Mouse (Mus musculus) yolk sac, embryonic 10.5 days (tissue): Measurements from ENCODE around the gene Cyp39a1.

Experiments used
- DNase-seq: peaks from one replicate; pipeline ENCODE4 v3.0.0-alpha.2; 2017; ENCODE audit warnings: low spot score

Cyp39a1 gene

DNA sequence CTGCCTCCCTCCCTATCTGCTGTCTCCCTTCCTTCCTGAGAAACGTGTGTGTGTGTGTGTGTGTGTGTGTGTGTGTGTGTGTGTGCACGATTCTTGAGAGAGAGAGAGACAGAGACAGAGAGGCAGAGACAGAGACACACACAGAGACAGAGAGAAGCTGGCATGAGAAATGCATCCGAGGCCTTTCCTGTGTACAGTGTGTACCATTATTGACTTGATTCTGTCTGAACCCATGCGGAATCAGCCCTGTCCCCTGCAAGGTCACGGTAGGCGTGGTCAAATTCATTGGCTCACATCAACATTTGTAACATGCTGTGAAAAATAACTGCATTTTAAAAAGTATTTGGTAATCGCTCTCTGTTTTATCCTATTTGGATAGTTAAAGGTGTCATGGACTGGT, 16.9 kb downstream of the Cyp39a1 start:
- DNase-seq, result no peak

DNA sequence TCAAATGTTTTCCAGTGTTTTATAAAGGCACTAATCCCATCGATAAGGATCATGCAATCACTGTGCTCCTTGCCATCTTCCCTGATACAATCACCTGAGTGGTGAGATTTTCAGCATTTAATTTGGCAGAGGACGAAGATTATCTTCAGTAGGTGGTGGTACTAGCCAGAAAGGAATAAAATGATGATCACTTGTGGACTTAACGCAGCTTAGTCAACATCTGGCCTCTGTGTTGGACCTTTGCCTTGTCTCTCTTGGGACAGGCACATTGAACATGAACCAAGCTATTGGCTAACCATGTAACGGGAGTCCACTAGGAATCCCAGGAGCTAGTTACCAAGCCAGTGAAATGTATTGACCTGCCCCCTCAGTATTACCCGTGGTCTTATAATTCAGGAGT, 17.4 kb downstream of the Cyp39a1 start:
- no peak for DNase-seq

DNA sequence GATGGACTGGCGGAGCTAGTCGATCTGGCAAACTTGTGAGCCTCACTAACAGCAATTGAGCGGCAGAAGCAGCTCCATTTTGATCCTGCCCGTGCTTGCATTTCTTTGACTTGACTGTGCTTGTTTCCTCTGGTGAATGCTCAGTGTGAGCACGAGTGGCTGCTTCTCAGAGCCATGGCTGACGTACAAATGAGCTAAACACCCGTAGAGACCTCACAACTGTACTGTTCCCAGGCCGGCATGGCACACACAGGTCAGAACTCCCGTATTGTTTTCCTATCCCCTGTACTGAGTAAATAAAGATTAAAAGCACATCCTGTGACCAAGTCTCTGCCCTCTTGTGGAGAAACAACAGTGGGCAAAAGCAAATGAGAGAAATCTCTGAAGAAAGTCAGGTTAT, 22.4 kb downstream of the Cyp39a1 start:
- no peak for DNase-seq

DNA sequence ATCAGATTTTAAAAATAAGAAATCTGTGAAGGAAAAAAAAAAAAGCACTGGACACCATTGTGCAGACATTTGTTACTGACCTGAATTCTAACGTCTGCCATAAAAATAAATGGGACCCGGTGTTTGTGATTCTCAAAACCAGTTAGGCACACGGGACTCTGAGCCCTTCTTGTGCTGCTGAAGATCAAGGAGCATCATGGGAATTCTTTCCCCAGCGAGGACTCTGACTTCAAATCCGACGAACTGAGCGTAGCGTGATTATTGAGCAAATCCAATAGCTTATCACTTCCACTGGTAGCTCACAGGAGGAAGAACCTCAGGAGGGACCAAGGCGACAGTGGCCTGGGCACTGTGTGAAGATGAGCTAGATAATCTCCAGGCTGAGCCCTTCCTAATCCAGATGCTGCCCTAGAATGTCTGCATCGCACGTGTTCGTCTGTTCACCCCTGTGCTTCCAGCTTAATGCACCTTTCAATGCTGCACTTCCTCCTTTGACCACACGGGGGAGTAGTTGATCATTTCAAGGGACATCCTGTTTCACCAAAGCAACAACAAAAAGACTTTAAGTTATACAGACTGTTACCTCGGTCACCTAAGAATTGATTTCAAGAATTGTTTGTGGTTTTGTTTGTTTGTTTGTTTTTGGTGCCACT, 31.9 kb downstream of the Cyp39a1 start:
- DNase-seq, result peak; percentile 63

DNA sequence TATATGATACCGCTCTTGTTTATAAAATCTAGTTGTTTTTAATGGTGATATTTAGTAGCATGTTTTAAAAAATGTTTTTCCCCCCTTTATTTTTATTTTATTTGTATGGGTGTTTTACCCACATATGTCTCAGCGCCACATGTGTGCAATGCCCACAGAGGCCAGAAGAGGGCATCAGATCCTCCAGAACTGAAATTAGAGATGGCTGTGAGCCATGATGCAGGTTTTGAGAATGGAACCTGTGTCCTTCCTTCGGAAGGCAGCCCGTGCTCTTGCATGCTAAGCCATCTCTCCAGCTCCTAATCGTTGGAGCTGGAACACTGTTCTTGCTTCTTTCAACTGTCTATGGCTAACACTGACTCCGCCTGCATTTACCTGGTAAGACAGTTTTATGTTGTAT, 33.8 kb downstream of the Cyp39a1 start:
- no peak for DNase-seq

DNA sequence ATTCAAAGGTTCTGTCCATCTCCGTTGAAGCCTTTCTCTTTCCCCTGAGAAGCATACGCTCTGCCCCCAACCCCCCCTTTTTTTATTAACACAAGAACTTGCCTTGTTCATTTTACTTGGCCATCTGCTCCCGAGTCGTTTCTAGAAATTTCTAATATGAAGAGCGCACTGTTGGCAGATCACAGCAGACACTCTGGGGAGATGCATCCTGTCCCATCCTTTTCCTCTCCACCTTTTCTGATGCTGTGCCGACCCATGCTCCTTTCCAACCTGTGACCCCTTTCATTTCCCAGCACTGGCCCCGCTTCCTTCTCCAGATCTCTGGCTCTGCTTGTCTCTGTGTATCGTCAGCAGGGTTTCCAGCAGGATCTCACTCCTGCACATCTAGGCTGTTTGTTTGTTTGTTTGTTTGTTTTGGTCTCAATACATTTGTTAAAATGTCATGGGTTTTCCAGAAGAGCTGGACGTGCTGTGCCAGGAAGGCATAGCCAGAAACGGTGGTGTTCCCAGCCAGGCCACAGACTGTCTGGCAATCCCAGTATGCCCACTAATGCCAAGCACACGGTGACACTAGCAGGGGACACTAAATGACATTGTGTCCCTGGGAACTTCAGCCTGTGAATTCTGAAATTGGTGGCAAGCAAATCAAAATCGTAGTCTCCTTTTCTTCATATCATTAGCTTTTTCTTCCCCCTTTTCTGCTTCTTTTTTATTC, 37.1 kb downstream of the Cyp39a1 start:
- DNase-seq, result no peak

DNA sequence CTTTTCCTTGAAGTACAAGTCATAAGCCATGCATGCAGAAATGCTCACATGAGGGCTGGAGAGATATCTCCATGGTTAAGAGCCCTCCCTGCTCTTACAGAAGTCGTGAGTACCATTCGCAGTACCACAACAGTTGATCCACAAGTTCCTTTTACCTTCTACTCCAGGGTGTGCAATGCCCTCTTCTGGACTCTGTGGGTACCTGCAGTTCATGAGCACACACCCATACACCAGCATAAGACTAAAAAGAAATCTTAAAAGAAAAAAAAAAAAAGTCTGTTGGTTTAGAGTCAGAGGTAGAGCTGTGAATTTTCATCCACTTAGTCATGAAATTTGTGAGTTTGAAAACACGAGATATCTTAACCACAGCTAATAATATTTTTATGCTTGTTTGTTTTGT, 39.5 kb downstream of the Cyp39a1 start:
- no peak for DNase-seq

DNA sequence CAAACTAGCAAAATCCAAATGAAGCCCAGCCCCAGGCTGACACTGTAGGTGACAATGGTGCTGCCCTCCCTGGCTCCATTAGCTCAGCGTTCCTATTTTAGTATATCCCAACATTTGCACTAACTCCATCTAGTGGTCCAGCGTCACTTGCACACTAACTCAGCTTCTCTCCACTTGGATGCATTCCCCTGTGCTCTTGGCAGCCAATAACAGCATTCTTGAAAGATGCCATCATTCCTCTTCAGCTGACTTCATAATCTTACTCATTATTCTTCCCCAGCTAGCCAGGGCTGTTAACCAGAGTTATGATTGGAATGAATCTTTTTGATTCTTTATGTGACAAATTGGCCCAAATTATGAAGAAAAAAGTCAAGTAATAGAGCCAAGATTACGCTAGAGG, 40.0 kb downstream of the Cyp39a1 start:
- DNase-seq, result no peak

DNA sequence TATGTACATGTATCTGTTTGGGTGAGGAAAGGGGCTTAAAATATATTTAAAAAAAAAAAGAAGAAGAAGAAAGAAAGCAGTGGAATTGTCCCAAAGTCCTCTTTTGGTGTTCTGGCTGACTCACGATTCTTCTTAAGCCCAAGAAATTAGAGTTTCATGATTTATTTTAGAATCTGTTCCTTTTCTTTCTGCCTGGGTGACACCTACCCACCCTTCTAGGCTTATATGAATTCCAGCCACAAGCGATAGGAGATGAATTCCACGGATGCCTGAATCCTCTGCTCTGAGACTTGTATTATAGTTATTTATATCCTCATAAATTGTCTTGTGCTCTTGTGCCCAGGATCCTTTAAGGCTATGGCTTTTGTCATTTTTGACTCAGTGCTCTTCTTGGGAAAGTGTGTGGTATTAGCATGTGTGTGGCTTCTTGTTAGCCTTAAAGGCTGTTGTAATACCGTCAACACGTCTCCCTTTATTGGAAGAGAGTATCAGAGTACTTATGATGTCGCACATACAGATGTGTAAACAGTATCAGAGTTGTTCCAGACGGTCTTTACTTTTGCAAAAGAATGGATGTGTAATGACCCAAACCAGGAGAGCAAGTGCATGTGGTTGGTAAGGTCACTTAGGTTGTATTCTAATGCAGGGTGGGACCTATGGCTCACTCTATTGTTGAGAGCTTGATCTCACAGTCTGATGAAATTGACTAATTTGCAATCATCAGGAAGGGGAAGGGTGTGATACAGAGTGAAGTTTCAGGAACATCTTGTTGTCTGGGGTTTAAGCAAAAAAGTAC, 44.5 kb downstream of the Cyp39a1 start:
- DNase-seq, result no peak

DNA sequence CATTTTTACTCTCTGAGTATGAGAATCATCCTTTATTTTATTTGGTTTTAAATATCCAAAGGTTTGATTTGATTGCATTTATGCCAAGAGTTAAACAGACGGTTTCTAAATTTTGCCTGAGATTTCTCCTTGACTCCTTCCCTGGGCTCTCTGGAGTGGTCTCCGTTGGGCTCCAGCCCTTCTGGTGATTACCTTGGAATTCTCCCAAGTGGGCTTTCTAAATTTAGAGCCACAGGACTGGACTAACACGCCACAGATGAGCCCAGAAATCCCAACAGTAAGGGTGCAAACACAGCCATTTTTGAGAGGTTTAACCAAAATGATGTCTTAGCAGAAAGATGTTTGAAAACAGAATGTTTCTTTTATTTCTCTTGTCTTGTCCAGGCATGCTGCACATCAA, 47.0 kb downstream of the Cyp39a1 start:
- DNase-seq, result no peak

DNA sequence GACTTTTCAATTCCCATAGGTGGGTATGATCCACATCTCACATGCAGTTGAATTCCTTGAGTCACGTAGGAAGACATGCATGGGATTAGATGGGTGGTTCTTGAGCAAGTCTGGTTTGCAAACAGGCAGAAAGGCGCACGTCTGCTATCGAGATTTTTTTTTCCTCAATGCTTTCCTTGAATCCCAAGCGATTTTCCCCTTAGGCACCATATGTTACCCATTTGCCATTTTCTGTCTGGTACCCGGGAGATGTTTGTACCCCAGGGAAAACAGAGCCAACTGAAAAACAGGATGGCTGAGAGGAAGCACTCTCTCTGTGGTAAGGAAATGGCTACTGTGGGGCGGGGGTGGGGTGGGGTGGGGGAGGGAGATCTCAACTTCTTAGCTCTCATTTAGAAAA, 49.4 kb downstream of the Cyp39a1 start:
- no peak for DNase-seq

DNA sequence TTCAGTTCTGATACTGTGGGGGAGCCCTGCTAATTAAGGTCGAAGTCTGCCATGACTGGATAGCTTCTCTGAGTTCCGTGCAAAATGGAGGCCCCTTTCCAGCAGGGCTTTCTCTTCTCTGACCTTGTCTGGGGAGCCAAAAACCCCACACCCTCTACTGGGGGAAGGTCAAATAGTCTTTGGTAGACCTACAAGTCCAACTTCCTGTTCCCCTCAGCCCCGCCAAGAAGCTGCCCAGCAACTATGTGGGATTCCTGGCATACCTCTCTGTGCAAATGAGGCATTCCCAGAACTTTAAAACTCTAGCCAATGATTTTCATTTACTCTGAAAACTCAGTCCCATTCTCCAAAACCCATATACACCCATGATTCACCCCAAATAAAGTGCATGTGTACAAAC, 52.2 kb downstream of the Cyp39a1 start:
- DNase-seq, result peak; percentile 18

DNA sequence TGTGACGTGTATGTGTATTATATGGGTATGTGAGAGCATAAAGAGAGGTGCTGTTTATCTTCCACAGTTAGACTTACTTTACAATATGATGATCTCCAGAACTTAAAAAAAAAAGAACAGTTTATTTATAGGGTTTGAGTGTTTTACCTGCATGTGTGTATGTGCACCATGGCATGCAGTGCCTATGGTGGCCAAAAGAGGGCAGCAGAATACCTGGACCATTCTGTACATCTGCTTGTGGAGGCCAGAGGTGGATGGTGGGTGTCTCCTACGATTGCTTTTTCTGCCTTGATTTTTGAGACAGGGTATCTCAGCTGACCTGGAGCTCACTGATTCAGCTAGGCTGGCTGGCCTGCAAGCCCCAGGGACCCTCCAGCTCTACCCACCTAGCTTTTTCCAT, 57.3 kb downstream of the Cyp39a1 start:
- no peak for DNase-seq

DNA sequence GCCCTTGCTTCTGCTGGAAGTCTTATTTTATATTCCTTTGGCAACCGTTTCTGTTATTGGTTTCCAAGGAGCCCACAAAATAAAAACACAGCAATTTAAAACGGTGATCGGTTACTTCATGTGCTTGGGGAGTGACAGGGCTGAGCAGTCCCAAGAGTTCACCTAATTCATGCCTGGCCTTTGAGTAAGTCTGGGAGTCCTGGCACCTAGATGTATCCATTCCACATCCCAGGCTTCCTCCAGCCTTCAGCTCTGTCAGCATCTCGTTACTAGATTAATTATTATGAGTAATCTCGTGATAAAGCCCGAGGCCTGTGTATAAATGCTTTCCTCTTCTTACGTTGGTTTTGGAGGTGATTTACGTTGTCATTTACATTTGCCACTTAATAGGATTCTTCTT, 64.1 kb downstream of the Cyp39a1 start:
- no peak for DNase-seq

DNA sequence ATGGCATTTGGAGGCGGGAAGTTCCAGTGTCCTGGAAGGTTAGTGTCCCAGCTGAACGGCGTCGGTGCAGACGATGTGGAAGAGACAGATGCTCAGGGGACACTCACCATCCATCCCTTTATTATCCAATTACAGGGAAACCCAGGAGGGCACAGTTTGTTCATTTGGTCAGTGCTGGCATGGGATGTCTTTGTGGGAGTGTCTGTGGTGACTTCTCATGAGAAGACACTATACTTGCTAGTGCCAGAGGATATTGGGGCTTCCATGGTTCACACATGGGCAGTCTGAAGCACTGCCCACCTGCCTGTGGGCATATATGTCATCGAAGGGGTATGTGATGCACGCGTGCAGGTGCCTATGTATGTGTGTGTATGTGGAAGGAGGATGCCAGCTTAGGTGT, 64.8 kb downstream of the Cyp39a1 start:
- no peak for DNase-seq

DNA sequence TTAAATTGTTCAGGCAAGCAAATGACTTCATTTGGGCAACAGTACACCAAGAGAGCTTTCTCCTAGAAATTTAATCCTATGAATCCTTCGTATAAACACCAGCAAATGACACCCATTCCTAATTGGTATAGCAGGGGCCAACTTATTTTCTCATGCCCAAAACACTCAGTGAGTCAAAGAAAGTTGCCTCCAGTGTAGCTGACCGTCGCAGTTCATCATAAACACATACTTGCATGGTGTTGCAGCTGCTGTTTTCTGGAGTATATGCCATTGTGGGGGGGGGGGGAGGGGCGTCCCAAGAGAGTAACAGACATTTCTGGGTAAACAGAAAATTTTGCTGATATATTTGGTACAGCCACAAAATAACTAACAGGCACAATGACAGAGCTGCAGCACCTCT, 67.0 kb downstream of the Cyp39a1 start:
- no peak for DNase-seq

DNA sequence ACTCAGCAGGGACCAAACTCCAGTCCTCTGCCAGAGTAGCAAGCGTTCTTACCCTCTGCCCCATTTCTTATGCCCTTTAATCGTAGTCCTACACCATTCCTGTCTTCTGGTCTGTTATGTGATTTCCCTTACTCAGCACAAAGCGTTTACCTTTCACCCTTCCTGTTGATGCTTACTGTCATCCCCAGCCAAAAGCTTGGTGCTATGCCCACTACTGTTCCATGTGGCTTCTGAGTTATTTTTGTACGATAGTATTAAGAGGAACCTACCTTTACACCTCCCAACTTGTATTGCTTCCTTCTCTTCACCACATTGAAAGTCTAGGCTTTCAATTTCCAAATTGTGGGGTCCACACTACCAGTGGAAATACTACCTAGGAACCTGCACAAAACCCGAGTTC, 76.7 kb downstream of the Cyp39a1 start:
- no peak for DNase-seq

DNA sequence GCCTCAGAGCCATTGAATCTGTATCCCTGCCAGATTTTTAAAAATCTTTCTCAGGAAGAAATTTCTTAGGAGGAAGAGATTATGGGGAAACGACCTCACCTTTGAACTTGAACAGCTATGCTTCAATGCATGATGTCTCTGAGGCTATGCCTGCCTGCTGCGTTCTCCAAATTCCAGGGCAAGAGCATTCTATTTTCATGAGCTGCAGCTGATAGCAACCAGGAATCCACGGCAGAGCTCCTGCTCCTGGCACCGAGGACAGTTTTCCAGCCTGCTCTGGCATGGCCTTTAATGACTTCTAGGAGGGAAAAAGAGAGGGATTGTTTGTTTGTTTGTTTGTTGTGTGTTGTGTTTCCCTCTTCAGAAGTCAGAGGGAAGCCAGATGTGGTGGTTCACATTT, 77.2 kb downstream of the Cyp39a1 start:
- peak; percentile 24 for DNase-seq

DNA sequence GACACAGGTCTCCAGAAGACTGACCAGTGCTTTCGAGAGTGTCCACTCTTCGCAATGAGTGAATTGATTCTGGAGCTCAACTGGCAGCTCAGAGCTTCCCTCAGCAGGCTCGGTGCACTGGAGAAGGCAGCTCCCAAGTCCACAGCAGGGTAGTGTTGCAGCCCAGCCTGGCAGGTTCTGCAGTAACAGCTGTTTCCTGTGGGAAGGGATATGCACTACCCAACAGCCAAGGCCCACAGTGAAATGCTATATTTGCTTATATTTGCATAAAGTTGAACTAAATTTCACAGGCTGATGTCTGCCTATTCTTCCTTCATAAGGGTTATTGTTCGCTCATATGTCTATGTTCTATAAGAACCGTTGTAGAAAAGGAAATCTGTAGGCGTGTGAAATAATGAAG, 83.9 kb downstream of the Cyp39a1 start:
- no peak for DNase-seq

DNA sequence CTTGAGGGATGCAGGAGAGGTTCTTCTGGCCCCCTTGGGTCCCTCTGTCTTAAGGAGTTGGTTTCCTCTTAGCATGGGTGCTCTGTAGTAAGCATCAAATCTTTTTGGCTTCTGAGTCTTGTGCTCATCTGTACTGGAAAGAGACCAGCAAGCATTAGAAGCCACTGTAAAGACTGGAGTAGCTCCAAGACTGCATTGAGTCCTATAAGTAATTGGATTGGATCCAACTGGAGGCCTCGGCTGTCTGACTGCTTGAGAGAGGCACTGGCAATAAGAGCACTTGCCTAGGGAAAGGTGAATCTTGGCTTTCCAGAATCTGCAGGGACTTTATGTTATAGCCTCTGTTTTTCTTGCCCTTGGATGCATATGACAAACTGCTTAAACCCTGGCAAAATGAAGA, 85.6 kb downstream of the Cyp39a1 start:
- no peak for DNase-seq

DNA sequence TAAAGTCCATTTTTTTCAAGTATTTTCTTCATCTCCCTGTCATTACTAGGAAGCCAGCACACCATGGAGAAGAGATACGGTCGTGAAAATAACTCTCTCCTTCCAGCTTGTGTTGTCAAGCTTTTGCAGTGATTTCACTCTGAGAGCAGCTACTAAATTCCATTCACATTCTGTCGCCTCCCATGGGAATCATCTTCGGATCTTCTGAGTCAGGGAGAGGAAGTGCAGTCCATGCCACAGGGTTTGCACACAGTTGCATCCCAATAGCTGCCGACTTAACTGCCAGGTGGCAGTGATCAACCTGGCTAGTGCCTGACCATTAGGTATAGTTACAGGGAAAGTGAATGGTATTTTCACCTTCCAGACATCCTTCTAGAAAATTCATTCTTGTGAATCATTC, 87.5 kb downstream of the Cyp39a1 start:
- no peak for DNase-seq

DNA sequence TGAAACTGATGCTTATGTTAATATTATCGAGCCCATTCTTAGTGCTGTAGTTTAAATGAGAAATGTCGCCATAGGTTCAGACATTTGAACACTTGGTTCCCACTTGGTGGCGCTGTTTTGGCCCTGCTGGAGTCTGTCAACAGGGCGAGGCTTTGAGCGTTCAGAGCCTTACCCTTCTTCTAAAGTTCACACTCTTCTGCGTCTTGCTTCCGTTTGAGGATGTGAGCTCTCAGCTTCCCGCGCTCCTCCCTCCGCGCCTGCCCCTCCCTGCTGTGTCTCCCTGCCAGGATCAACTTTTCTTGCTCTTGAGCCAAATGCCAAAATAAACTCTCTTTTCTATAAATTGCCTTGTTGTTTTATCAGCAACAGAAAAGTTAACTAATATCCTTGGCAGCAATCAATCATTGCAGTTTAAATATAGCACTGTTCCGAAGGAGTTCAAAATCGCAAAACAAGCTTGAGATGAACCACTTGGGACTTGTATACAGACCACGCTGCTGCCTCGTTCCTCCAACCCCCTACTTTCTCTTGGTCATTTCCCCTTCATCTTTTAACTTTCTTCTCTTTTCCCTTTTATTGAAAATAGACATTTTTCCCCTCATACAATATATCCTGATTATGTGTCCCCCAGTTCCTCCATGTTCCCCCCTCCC, 91.5 kb downstream of the Cyp39a1 start:
- DNase-seq, result no peak

DNA sequence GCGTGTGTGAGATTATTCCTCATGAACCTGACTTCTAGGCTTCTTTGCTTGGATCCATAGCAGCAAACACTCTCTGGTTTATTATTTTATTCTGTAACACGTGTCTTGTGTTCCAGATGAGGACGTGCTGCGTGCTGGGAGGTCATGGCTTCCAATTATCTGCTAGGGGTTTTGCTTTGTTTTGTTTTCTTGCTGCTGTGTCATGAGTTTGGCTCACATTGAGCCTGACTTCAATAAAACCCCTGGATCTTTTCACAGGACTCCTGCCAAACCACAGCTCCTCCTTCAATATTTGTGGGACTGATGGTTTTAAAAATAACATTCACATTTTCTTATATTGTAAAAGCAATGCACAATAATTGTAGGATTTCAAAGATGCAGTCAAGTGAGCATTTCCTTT, 117.3 kb downstream of the Cyp39a1 start:
- DNase-seq, result no peak
